Mouse (Mus musculus): Measurements from ENCODE around the gene Taar1. TPM values are rescaled to one million over a fixed set of nuclear protein-coding genes. Genes with fewer than 3 reads are reported as not detected.

The Taar1 gene
- polyA plus RNA-seq, 1 experiment, result not detected

DNA sequence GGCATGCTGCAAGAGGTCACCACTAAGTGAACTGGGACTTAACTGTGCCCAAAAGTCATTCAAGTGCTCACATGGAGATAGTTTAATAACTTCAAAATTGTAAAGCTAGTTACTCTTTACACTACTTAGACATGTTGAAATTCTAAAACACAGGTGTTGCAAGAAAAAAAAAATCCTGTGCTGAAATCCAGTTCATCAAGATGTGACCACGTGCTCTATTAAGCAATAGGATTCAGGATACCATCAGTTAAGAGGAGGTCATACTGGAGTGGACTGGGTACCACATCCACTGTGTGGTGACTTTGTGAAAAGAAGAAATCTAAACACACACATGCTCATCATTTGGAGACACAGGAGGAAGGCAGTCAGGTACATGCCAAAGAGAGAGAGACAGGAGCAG, 27.2 kb upstream of the Taar1 start:
- Histone ChIP-seq H3K4me3 (no peak overlapping the region), H3K36me3 (ENCODE audit: control insufficient read depth, insufficient read depth) (no peaks in the 10 kb centered on the region), H3ac (ENCODE audit: control insufficient read depth, insufficient read length) (no peak overlapping the region), H3K4me2 (ENCODE audit: low read depth) (no peak overlapping the region), H3K27me3 (ENCODE audit: control insufficient read depth, insufficient read depth, insufficient read length) (no peaks in the 10 kb centered on the region), H3K79me2 (ENCODE audit: control insufficient read depth, insufficient read depth) (no peaks in the 10 kb centered on the region)
- TF ChIP-seq TCF12 (IDR thresholded peaks at IDR 0.05; ENCODE audit: insufficient read depth, poor library complexity, severe bottlenecking), result no peak
- no peak for TF ChIP-seq MYOD1 (IDR thresholded peaks at IDR 0.05; ENCODE audit: control insufficient read depth in 1 of 3, insufficient read length in 2 of 3, low read depth in 2 of 3)
- TF ChIP-seq POLR2AphosphoS2 (IDR thresholded peaks at IDR 0.05; ENCODE audit: insufficient read length, low read depth), result no peak
- no peak for TF ChIP-seq POLR2A (IDR thresholded peaks at IDR 0.05; ENCODE audit: insufficient read length, low read depth)
- TF ChIP-seq REST (IDR thresholded peaks at IDR 0.05; ENCODE audit: insufficient read depth, insufficient read length), result no peak
- no peak for TF ChIP-seq SRF (IDR thresholded peaks at IDR 0.05; ENCODE audit: control insufficient read depth, insufficient read length, low read depth)
- TF ChIP-seq TCF3 (IDR thresholded peaks at IDR 0.05; ENCODE audit: insufficient read length, low read depth), result no peak
- TF ChIP-seq CEBPB (IDR thresholded peaks at IDR 0.05; ENCODE audit: insufficient read depth, poor library complexity, severe bottlenecking), result no peak
- no peak for TF ChIP-seq USF1 (IDR thresholded peaks at IDR 0.05; ENCODE audit: low read depth)
- TF ChIP-seq E2F4 (IDR thresholded peaks at IDR 0.05; ENCODE audit: insufficient read depth), result no peak
- no peak for TF ChIP-seq MAX (IDR thresholded peaks at IDR 0.05; ENCODE audit: low read depth)
- TF ChIP-seq MYOG (IDR thresholded peaks at IDR 0.05; ENCODE audit: control insufficient read depth in 1 of 3, insufficient read depth in 1 of 3, insufficient read length in 2 of 3, low read depth in 2 of 3), result no peak

DNA sequence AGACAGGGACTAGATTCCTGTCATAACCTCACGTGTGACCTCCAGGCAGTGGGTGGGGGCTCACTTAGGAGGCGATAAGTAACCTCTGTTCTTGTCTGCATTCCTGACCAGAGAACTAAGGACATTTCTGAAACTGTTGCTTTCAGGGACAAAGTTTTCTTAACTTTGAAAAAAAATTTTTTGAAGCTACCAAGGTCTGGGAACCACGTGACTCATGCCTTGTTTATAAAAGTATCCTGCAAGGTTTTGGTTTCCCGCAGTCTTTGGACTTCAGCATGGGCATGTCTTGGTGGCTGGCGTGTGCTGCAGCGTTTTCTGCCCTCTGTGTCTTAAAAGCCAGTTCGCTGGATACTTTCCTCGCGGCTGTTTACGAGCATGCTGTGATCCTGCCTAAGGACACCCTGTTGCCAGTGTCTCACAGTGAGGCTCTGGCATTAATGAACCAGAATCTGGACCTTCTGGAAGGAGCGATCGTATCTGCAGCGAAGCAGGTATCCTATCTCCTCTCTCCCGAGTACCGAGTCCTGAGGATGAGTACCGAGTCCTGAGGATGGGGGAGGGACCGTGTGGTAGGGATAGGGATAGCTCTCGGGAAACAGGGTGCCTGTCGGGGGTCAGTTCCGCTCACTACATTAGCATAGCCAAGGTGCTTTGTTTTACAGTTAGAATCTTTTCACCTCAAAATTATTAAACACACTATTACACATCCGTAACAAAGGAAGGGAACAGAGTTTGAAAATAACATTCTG, 25.4 kb upstream of the Taar1 start, which contains the start of gene Vnn1:
TSS of gene Vnn1 (plus strand) at position 88 of the 749 bp plus-strand sequence.
- Histone ChIP-seq H3K27me3 (ENCODE audit: control insufficient read depth, insufficient read depth, insufficient read length) (no peaks in the 10 kb centered on the region), H3K4me2 (ENCODE audit: low read depth) (peak within 1 kb of the TSS; percentile 70), H3K36me3 (ENCODE audit: control insufficient read depth, insufficient read depth) (no peaks in the 10 kb centered on the region), H3ac (ENCODE audit: control insufficient read depth, insufficient read length) (no peak within 1 kb of the TSS), H3K4me3 (no peak within 1 kb of the TSS), H3K79me2 (ENCODE audit: control insufficient read depth, insufficient read depth) (no peaks in the 10 kb centered on the region)
- TF ChIP-seq TCF12 (IDR thresholded peaks at IDR 0.05; ENCODE audit: insufficient read depth, poor library complexity, severe bottlenecking), result no peak
- TF ChIP-seq MYOD1 (IDR thresholded peaks at IDR 0.05; ENCODE audit: control insufficient read depth in 1 of 3, insufficient read length in 2 of 3, low read depth in 2 of 3), result no peak
- TF ChIP-seq E2F4 (IDR thresholded peaks at IDR 0.05; ENCODE audit: insufficient read depth), result no peak
- TF ChIP-seq USF1 (IDR thresholded peaks at IDR 0.05; ENCODE audit: low read depth), result peak; percentile 40
- no peak for TF ChIP-seq CEBPB (IDR thresholded peaks at IDR 0.05; ENCODE audit: insufficient read depth, poor library complexity, severe bottlenecking)

DNA sequence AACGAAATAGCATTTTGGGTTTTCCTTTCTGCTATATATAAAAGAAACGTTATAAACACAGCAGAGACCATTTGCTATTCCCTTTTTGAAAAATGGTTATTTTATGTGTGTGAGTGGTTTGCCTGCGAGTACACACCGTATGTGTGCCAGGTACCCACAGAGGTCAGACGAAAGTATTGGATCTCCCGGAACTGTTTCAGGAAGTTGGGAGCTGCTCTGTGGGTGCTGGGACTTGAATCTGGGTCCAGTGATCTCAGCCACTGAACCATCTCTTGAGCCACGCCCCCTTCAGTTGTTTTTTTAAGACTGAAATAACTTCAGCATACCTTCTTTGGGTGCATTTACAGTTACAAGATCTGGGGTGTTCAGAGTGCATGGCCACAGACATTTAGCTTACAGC, 24.8 kb upstream of the Taar1 start:
- no peak overlapping the region for H3ac ChIP-seq (ENCODE audit: control insufficient read depth, insufficient read length)
- H3K4me3 ChIP-seq, result no peak overlapping the region
- no peaks in the 10 kb centered on the region for H3K79me2 ChIP-seq (ENCODE audit: control insufficient read depth, insufficient read depth)
- peak overlapping the region; percentile 70 for H3K4me2 ChIP-seq (ENCODE audit: low read depth)
- no peaks in the 10 kb centered on the region for H3K36me3 ChIP-seq (ENCODE audit: control insufficient read depth, insufficient read depth)
- no peaks in the 10 kb centered on the region for H3K27me3 ChIP-seq (ENCODE audit: control insufficient read depth, insufficient read depth, insufficient read length)
- TF ChIP-seq REST (IDR thresholded peaks at IDR 0.05; ENCODE audit: insufficient read depth, insufficient read length) (no peak), CEBPB (IDR thresholded peaks at IDR 0.05; ENCODE audit: insufficient read depth, poor library complexity, severe bottlenecking) (no peak), MAX (IDR thresholded peaks at IDR 0.05; ENCODE audit: low read depth) (no peak), E2F4 (IDR thresholded peaks at IDR 0.05; ENCODE audit: insufficient read depth) (no peak), SRF (IDR thresholded peaks at IDR 0.05; ENCODE audit: control insufficient read depth, insufficient read length, low read depth) (no peak), TCF3 (IDR thresholded peaks at IDR 0.05; ENCODE audit: insufficient read length, low read depth) (no peak), TCF12 (IDR thresholded peaks at IDR 0.05; ENCODE audit: insufficient read depth, poor library complexity, severe bottlenecking) (no peak), MYOD1 (IDR thresholded peaks at IDR 0.05; ENCODE audit: control insufficient read depth in 1 of 3, insufficient read length in 2 of 3, low read depth in 2 of 3) (no peak), POLR2A (IDR thresholded peaks at IDR 0.05; ENCODE audit: insufficient read length, low read depth) (no peak), MYOG (IDR thresholded peaks at IDR 0.05; ENCODE audit: control insufficient read depth in 1 of 3, insufficient read depth in 1 of 3, insufficient read length in 2 of 3, low read depth in 2 of 3) (no peak), USF1 (IDR thresholded peaks at IDR 0.05; ENCODE audit: low read depth) (no peak), POLR2AphosphoS2 (IDR thresholded peaks at IDR 0.05; ENCODE audit: insufficient read length, low read depth) (no peak)

DNA sequence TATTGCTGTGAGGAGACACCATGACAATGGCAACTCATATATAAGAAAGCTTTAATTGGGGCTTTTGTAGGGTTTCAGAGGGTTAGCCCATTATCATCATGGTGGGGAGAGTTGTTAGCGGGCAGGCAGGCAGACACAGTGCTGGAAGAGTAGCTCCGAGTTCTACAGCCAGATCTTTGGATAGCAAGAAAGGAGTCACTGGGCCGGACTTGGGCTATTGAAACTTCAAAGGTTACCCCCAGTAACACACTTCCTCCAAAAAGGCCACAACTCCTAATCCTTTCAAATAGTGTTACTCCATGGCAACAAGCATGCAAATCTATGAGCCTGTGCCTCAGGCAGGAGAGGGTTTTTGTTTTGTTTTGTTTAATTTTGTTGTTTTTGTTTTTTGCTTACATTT, 19.0 kb upstream of the Taar1 start:
- H3K4me3 ChIP-seq, result no peak overlapping the region
- no peaks in the 10 kb centered on the region for H3K36me3 ChIP-seq (ENCODE audit: control insufficient read depth, insufficient read depth)
- TF ChIP-seq E2F4 (IDR thresholded peaks at IDR 0.05; ENCODE audit: insufficient read depth), result no peak
- TF ChIP-seq MYOD1 (IDR thresholded peaks at IDR 0.05; ENCODE audit: control insufficient read depth in 1 of 3, insufficient read length in 2 of 3, low read depth in 2 of 3), result no peak
- TF ChIP-seq POLR2A (IDR thresholded peaks at IDR 0.05; ENCODE audit: insufficient read length, low read depth), result no peak
- no peaks in the 10 kb centered on the region for H3K79me2 ChIP-seq (ENCODE audit: control insufficient read depth, insufficient read depth)
- peaks cover 7% of the 10 kb centered on the region for H3K27me3 ChIP-seq (ENCODE audit: control insufficient read depth, insufficient read depth, insufficient read length)
- no peak overlapping the region for H3ac ChIP-seq (ENCODE audit: control insufficient read depth, insufficient read length)
- H3K4me2 ChIP-seq (ENCODE audit: low read depth), result no peak overlapping the region

DNA sequence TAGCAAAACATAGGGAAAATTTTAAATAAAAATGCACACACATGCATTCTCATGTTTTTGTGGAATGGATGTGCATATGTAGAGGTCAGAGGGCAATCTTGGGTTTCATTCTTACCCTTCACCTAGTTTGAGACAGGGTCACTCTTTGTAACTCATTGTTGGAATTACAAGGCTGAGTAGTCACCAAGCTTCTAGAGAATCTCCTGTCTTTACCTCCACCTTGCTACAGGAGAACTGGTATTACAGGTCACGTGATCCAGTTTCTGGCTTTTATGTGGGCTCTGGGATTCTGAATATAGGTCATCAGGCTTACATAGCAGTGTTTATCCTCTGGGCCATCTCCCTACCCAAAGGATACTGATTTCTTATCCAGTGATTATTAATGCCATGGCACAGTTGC, 14.5 kb upstream of the Taar1 start:
- Histone ChIP-seq H3K27me3 (ENCODE audit: control insufficient read depth, insufficient read depth, insufficient read length) (peaks cover 7% of the 10 kb centered on the region), H3K4me2 (ENCODE audit: low read depth) (no peak overlapping the region), H3ac (ENCODE audit: control insufficient read depth, insufficient read length) (no peak overlapping the region), H3K4me3 (no peak overlapping the region), H3K36me3 (ENCODE audit: control insufficient read depth, insufficient read depth) (no peaks in the 10 kb centered on the region), H3K79me2 (ENCODE audit: control insufficient read depth, insufficient read depth) (no peaks in the 10 kb centered on the region)
- TF ChIP-seq MYOD1 (IDR thresholded peaks at IDR 0.05; ENCODE audit: control insufficient read depth in 1 of 3, insufficient read length in 2 of 3, low read depth in 2 of 3) (no peak), TCF3 (IDR thresholded peaks at IDR 0.05; ENCODE audit: insufficient read length, low read depth) (no peak), MYOG (IDR thresholded peaks at IDR 0.05; ENCODE audit: control insufficient read depth in 1 of 3, insufficient read depth in 1 of 3, insufficient read length in 2 of 3, low read depth in 2 of 3) (no peak), POLR2AphosphoS2 (IDR thresholded peaks at IDR 0.05; ENCODE audit: insufficient read length, low read depth) (no peak), POLR2A (IDR thresholded peaks at IDR 0.05; ENCODE audit: insufficient read length, low read depth) (no peak), CEBPB (IDR thresholded peaks at IDR 0.05; ENCODE audit: insufficient read depth, poor library complexity, severe bottlenecking) (no peak), USF1 (IDR thresholded peaks at IDR 0.05; ENCODE audit: low read depth) (no peak), E2F4 (IDR thresholded peaks at IDR 0.05; ENCODE audit: insufficient read depth) (no peak), TCF12 (IDR thresholded peaks at IDR 0.05; ENCODE audit: insufficient read depth, poor library complexity, severe bottlenecking) (no peak), SRF (IDR thresholded peaks at IDR 0.05; ENCODE audit: control insufficient read depth, insufficient read length, low read depth) (no peak), REST (IDR thresholded peaks at IDR 0.05; ENCODE audit: insufficient read depth, insufficient read length) (no peak), MAX (IDR thresholded peaks at IDR 0.05; ENCODE audit: low read depth) (no peak)
